Mouse (Mus musculus) megakaryocyte, embryonic 14.5 days (primary cell): ENCODE results near the gene Camkk1.

Experiments
- FLI1 ChIP-seq: IDR thresholded peaks from 2 replicates; pipeline ENCODE4 v1.6.1; 2012; ENCODE audit warnings: low read length, inconsistent platforms, mixed read lengths
- GATA1 ChIP-seq: IDR thresholded peaks from 3 replicates; pipeline ENCODE4 v1.6.1; 2012; ENCODE audit warnings: mixed read lengths, low read length, inconsistent platforms, borderline replicate concordance

- TF ChIP-seq GATA1: no peak
- no peak for TF ChIP-seq FLI1
Measured at GRCm38 (mm10) chr11:72987807-72988206, 31.0 kb upstream of the Camkk1 start.
